Mouse (Mus musculus) bone marrow, adult 2 months (tissue): ENCODE measurements at regions not wholly inside any gene's neighbourhood (a gene's known extent, or its start where the extent isn't known, plus 50 kb on each side); places are given as distances from the start of the nearest gene placed in this dataset.

ENCODE experiments used
- CTCF ChIP-seq: fragments of 200-500 bp; IDR thresholded peaks from 2 replicates; pipeline ENCODE4 v1.5.1; 2011; ENCODE audit warnings: low read length, control low read depth; ENCODE audit not compliant: control insufficient read depth, insufficient read depth
- POLR2A ChIP-seq: fragments of 200-500 bp; IDR thresholded peaks from 2 replicates; pipeline ENCODE4 v1.6.1; 2011; ENCODE audit warnings: low read depth, mild to moderate bottlenecking, control low read depth, low read length, borderline replicate concordance; ENCODE audit not compliant: control insufficient read depth

DNA sequence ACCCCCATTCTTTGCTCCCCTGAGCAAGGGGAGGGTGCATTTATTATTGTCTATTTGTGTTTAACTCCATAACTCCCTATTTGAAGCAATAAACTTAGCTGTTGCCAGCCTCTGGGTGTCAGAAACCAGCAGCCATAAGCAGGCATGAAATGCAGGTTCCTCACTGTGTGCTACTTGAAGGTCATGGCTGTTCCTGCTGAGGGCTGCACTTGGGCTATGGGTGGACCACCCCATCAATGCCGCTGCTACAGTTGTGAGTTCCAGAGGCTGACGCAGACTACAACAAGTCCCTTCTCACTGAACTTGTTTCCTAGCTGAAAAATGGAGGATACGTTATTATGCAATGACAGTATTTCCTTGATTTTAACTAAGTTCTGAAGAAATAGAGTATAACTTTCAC, 86.7 kb upstream of the N4bp1 start:
- TF ChIP-seq CTCF (no peak), POLR2A (no peak)
